Mouse (Mus musculus): ENCODE results near the gene Cfd. TPM values are rescaled to one million over a fixed set of nuclear protein-coding genes. Genes with fewer than 3 reads are reported as not detected.
"Not testable (repeated sequence)": the region's sequence is repeated elsewhere in the genome, so short reads cannot be mapped to it uniquely, and the experiment has no call there.

The Cfd gene
- polyA plus RNA-seq, 1 experiment from 2014 or later: not detected

GRCm38 (mm10) chr10:79880721-79881120 lies 9.9 kb upstream of the Cfd start:
- no peak for ATAC-seq (ENCODE audit: low FRiP score)
- 20% methylated on average over 9 of the region's 9 CpGs for WGBS
- Histone ChIP-seq H3K9me3 (ENCODE audit: control insufficient read depth, low read length) (no peaks in the 10 kb centered on the region), H3K9ac (ENCODE audit: low read length) (no peak overlapping the region), H3K27ac (ENCODE audit: low read depth, low read length) (no peak overlapping the region), H3K27me3 (ENCODE audit: control insufficient read depth, insufficient read depth, low read length) (peaks cover 19% of the 10 kb centered on the region), H3K4me2 (no peak overlapping the region), H3K36me3 (ENCODE audit: control insufficient read depth, insufficient read depth, low read length) (no peaks in the 10 kb centered on the region), H3K4me3 (ENCODE audit: low read depth, low read length) (no peak overlapping the region), H3K4me1 (ENCODE audit: control insufficient read depth, insufficient read depth, low read length) (peaks cover 4% of the 10 kb centered on the region; the same call in 1 of the 2 replicates)
- DNase-seq (ENCODE audit: low spot score, missing footprints): no peak

DNA sequence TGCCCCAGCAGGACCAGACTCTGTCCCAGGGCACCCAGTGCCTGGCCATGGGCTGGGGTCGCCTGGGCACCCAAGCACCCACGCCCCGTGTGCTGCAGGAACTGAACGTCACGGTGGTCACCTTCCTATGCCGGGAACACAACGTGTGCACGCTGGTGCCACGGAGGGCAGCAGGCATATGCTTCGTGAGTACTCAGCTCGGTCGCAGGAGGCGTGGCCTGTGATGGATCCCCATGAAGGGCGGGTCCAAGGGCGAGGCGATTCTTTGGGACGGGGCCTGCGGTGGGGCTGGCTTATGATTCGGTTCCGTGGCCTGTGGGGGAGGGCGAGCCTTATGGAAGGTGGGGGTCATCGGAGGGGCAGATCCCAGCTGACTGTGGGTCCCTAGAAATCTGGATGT lies 8.7 kb upstream of the Cfd start:
- Histone ChIP-seq H3K9ac (ENCODE audit: low read length) (0 out of 2 replicates have a peak overlapping the region, but pooled peaks have one; percentile 34), H3K4me2 (peak overlapping the region; percentile 15; the same call in 1 of the 2 replicates), H3K4me1 (ENCODE audit: control insufficient read depth, insufficient read depth, low read length) (peaks cover 4% of the 10 kb centered on the region; the same call in 1 of the 2 replicates), H3K27ac (ENCODE audit: low read depth, low read length) (no peak overlapping the region), H3K36me3 (ENCODE audit: control insufficient read depth, insufficient read depth, low read length) (no peaks in the 10 kb centered on the region), H3K27me3 (ENCODE audit: control insufficient read depth, insufficient read depth, low read length) (peaks cover 19% of the 10 kb centered on the region), H3K4me3 (ENCODE audit: low read depth, low read length) (0 out of 2 replicates have a peak overlapping the region, but pooled peaks have one; percentile 5), H3K9me3 (ENCODE audit: control insufficient read depth, low read length) (no peaks in the 10 kb centered on the region)
- ATAC-seq (ENCODE audit: low FRiP score) (peak; percentile 49; the same call in 1 of the 2 replicates), DNase-seq (ENCODE audit: low spot score, missing footprints) (no peak)
- 6% methylated on average over 22 of the region's 22 CpGs for WGBS

GRCm38 (mm10) chr10:79883297-79884084 lies 7.2 kb upstream of the Cfd start:
- peak; percentile 47 for ATAC-seq (ENCODE audit: low FRiP score)
- H3K4me1 ChIP-seq (ENCODE audit: control insufficient read depth, insufficient read depth, low read length): peaks cover 4% of the 10 kb centered on the region; the same call in 1 of the 2 replicates
- WGBS: 15% methylated on average over 22 of the region's 22 CpGs
- H3K36me3 ChIP-seq (ENCODE audit: control insufficient read depth, insufficient read depth, low read length): no peaks in the 10 kb centered on the region
- no peaks in the 10 kb centered on the region for H3K9me3 ChIP-seq (ENCODE audit: control insufficient read depth, low read length)
- H3K27ac ChIP-seq (ENCODE audit: low read depth, low read length): no peak overlapping the region
- H3K9ac ChIP-seq (ENCODE audit: low read length): no peak overlapping the region
- no peak overlapping the region for H3K4me2 ChIP-seq
- H3K4me3 ChIP-seq (ENCODE audit: low read depth, low read length): no peak overlapping the region
- peaks cover 19% of the 10 kb centered on the region for H3K27me3 ChIP-seq (ENCODE audit: control insufficient read depth, insufficient read depth, low read length)
- DNase-seq (ENCODE audit: low spot score, missing footprints): peak; percentile 98

- Histone ChIP-seq H3K27ac (ENCODE audit: low read depth, low read length) (no peak overlapping the region), H3K36me3 (ENCODE audit: control insufficient read depth, insufficient read depth, low read length) (no peaks in the 10 kb centered on the region), H3K4me3 (ENCODE audit: low read depth, low read length) (no peak overlapping the region), H3K27me3 (ENCODE audit: control insufficient read depth, insufficient read depth, low read length) (peaks cover 19% of the 10 kb centered on the region), H3K9ac (ENCODE audit: low read length) (no peak overlapping the region), H3K4me2 (no peak overlapping the region), H3K9me3 (ENCODE audit: control insufficient read depth, low read length) (no peaks in the 10 kb centered on the region), H3K4me1 (ENCODE audit: control insufficient read depth, insufficient read depth, low read length) (peaks cover 4% of the 10 kb centered on the region; the same call in 1 of the 2 replicates)
- no peak for DNase-seq (ENCODE audit: low spot score, missing footprints)
- WGBS: 69% methylated on average over 4 of the region's 4 CpGs
- ATAC-seq (ENCODE audit: low FRiP score): no peak
Observed at GRCm38 (mm10) chr10:79884446-79884845, 6.2 kb upstream of the Cfd start.

GRCm38 (mm10) chr10:79884938-79885337 lies 5.7 kb upstream of the Cfd start:
- H3K4me3 ChIP-seq (ENCODE audit: low read depth, low read length); DNase-seq (ENCODE audit: low spot score, missing footprints); H3K4me1 ChIP-seq (ENCODE audit: control insufficient read depth, insufficient read depth, low read length); H3K9me3 ChIP-seq (ENCODE audit: control insufficient read depth, low read length); H3K4me2 ChIP-seq; H3K9ac ChIP-seq (ENCODE audit: low read length); H3K36me3 ChIP-seq (ENCODE audit: control insufficient read depth, insufficient read depth, low read length); H3K27ac ChIP-seq (ENCODE audit: low read depth, low read length); ATAC-seq (ENCODE audit: low FRiP score): not testable (repeated sequence)
- H3K27me3 ChIP-seq (ENCODE audit: control insufficient read depth, insufficient read depth, low read length): peaks cover 19% of the 10 kb centered on the region
- WGBS: 84% methylated on average over 2 of the region's 3 CpGs

DNA sequence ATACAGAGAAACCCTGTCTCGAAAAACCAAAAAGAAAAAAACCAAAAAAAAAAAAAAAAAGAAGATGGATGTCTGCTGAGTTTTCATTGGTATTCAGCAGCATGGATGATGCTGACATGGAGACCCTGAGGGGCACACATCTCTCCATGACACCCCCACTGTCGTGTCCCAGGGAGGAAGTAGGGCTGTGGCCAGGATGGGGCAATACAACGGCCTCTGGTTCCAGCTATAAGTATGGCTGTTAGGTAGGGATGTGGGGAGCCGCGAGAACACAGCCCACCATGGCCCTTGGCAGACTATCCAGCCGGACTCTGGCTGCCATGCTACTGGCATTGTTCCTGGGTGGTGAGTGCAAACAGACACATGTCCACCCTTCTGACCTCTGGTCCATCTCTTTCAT lies 4.6 kb upstream of the Cfd start, which contains the start of gene Elane:
Gene Elane (plus strand): TSS at position 194 of the 400 bp plus-strand sequence.
- no peak within 1 kb of the TSS for H3K27ac ChIP-seq (ENCODE audit: low read depth, low read length)
- H3K4me3 ChIP-seq (ENCODE audit: low read depth, low read length): no peak within 1 kb of the TSS
- WGBS: 86% methylated on average over 6 of the region's 6 CpGs
- no peaks in the 10 kb centered on the region for H3K36me3 ChIP-seq (ENCODE audit: control insufficient read depth, insufficient read depth, low read length)
- peaks cover 4% of the 10 kb centered on the region; the same call in 1 of the 2 replicates for H3K4me1 ChIP-seq (ENCODE audit: control insufficient read depth, insufficient read depth, low read length)
- H3K9ac ChIP-seq (ENCODE audit: low read length): no peak within 1 kb of the TSS
- H3K9me3 ChIP-seq (ENCODE audit: control insufficient read depth, low read length): no peaks in the 10 kb centered on the region
- H3K27me3 ChIP-seq (ENCODE audit: control insufficient read depth, insufficient read depth, low read length): peaks cover 16% of the 10 kb centered on the region
- DNase-seq (ENCODE audit: low spot score, missing footprints) (no peak), ATAC-seq (ENCODE audit: low FRiP score) (no peak)
- H3K4me2 ChIP-seq: no peak within 1 kb of the TSS

- Histone ChIP-seq H3K4me2 (no peak overlapping the region), H3K36me3 (ENCODE audit: control insufficient read depth, insufficient read depth, low read length) (no peaks in the 10 kb centered on the region), H3K9ac (ENCODE audit: low read length) (no peak overlapping the region), H3K27ac (ENCODE audit: low read depth, low read length) (no peak overlapping the region), H3K27me3 (ENCODE audit: control insufficient read depth, insufficient read depth, low read length) (peaks cover 14% of the 10 kb centered on the region), H3K9me3 (ENCODE audit: control insufficient read depth, low read length) (no peaks in the 10 kb centered on the region), H3K4me3 (ENCODE audit: low read depth, low read length) (no peak overlapping the region), H3K4me1 (ENCODE audit: control insufficient read depth, insufficient read depth, low read length) (peaks cover 4% of the 10 kb centered on the region; the same call in 1 of the 2 replicates)
- no peak for ATAC-seq (ENCODE audit: low FRiP score)
- no peak for DNase-seq (ENCODE audit: low spot score, missing footprints)
- 84% methylated on average over 8 of the region's 8 CpGs for WGBS
Observed at GRCm38 (mm10) chr10:79886611-79887010, 4.0 kb upstream of the Cfd start.

DNA sequence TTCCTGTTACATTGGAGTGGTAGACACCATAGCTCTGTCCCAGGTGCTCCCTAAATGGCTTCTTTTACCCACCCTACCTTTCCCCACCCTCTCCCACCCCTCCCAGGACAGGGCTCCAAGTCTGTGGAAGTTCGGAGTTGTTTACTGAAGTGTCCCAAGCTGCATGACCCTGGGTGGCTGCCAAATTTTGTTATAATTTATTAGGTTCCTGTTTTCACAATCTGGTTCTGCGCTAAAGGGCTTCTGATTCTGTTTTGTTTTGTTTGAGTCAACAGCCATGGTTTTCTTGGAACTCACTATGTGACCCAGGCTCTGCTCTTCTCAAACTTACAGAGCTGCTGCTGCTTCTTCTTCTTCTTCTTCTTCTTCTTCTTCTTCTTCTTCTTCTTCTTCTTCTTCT lies 1.3 kb upstream of the Cfd start:
- H3K36me3 ChIP-seq (ENCODE audit: control insufficient read depth, insufficient read depth, low read length): no peaks in the 10 kb centered on the region
- H3K9ac ChIP-seq (ENCODE audit: low read length): no peak overlapping the region
- no peaks in the 10 kb centered on the region for H3K9me3 ChIP-seq (ENCODE audit: control insufficient read depth, low read length)
- H3K4me1 ChIP-seq (ENCODE audit: control insufficient read depth, insufficient read depth, low read length): no peaks in the 10 kb centered on the region
- no peak overlapping the region for H3K4me3 ChIP-seq (ENCODE audit: low read depth, low read length)
- H3K27me3 ChIP-seq (ENCODE audit: control insufficient read depth, insufficient read depth, low read length): no peaks in the 10 kb centered on the region
- no peak for ATAC-seq (ENCODE audit: low FRiP score)
- no peak for DNase-seq (ENCODE audit: low spot score, missing footprints)
- no peak overlapping the region for H3K4me2 ChIP-seq
- H3K27ac ChIP-seq (ENCODE audit: low read depth, low read length): no peak overlapping the region
- WGBS: 97% methylated on average over 2 of the region's 2 CpGs

DNA sequence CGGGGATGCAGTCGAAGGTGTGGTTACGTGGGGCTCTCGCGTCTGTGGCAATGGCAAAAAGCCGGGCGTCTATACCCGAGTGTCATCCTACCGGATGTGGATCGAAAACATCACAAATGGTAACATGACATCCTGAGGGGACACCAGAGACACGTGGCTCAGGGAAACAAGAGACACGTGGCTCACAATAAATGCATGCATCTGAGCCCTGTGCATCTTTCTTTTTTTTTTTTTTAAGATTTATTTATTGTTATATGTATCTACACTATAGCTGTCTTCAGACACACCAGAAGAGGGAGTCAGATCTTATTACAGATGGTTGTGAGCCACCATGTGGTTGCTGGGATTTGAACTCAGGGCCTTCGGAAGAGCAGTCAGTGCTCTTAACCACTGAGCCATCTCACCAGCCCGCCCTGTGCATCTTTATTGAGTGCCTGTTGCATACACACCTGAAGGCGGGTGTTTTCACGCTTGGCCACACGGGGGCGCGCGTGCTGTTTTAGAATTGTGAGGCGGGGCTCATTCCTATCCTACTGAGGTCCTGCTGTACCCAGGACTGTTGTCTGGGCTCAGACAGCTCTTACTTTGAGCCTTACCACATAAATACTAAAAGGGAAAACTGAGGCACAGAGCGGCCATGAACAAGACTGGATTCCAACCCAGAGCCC lies 1.9 kb downstream of the Cfd start:
- not testable (repeated sequence) for H3K27ac ChIP-seq (ENCODE audit: low read depth, low read length); H3K27me3 ChIP-seq (ENCODE audit: control insufficient read depth, insufficient read depth, low read length)
- WGBS: 44% methylated on average over 22 of the region's 22 CpGs

More for the DNA sequence above, 1.9 kb downstream of the Cfd start:
- not testable (repeated sequence) for H3K4me3 ChIP-seq (ENCODE audit: low read depth, low read length); H3K9ac ChIP-seq (ENCODE audit: low read length); H3K4me2 ChIP-seq; H3K9me3 ChIP-seq (ENCODE audit: control insufficient read depth, low read length); H3K36me3 ChIP-seq (ENCODE audit: control insufficient read depth, insufficient read depth, low read length); H3K4me1 ChIP-seq (ENCODE audit: control insufficient read depth, insufficient read depth, low read length)
- DNase-seq (ENCODE audit: low spot score, missing footprints) (peak; percentile 99), ATAC-seq (ENCODE audit: low FRiP score) (peak; percentile 61)
